Mouse (Mus musculus) embryonic facial prominence, embryonic 13.5 days (tissue): Measurements from ENCODE around the gene Abcf1. TPM values are rescaled to one million over a fixed set of nuclear protein-coding genes. Genes with fewer than 3 reads are reported as not detected.

Source experiments
- ATAC-seq: fragments of 200-750 bp; cut with Nextera tagmentation; 2 replicates; pipeline ENCODE4 v1.8.0; 2017; ENCODE audit warnings: low read depth; ENCODE audit not compliant: insufficient number of reproducible peaks, insufficient read depth, low FRiP score, low TSS enrichment
- H3K27ac ChIP-seq: fragments of 300-500 bp; sonication (generic); 2 replicates; pipeline ENCODE4 v1.5.1; 2015; ENCODE audit warnings: moderate library complexity, mild to moderate bottlenecking, inconsistent platforms
- H3K27me3 ChIP-seq: fragments of 300-500 bp; sonication (generic); 2 replicates; pipeline ENCODE4 v1.6.1; 2015; ENCODE audit warnings: mild to moderate bottlenecking, inconsistent platforms
- H3K36me3 ChIP-seq: fragments of 300-500 bp; sonication (generic); 2 replicates; pipeline ENCODE4 v1.6.1; 2015; ENCODE audit warnings: mild to moderate bottlenecking, inconsistent platforms
- H3K4me1 ChIP-seq: fragments of 300-500 bp; sonication (generic); 2 replicates; pipeline ENCODE4 v1.6.1; 2015; ENCODE audit warnings: inconsistent platforms
- H3K4me2 ChIP-seq: fragments of 300-500 bp; sonication (generic); 2 replicates; pipeline ENCODE4 v1.6.1; 2015; ENCODE audit warnings: moderate library complexity, mild to moderate bottlenecking, inconsistent platforms
- H3K4me3 ChIP-seq: fragments of 300-500 bp; sonication (generic); 2 replicates; pipeline ENCODE4 v1.5.1; 2015; ENCODE audit warnings: mild to moderate bottlenecking, inconsistent platforms
- H3K9ac ChIP-seq: fragments of 300-500 bp; sonication (generic); 2 replicates; pipeline ENCODE4 v1.6.1; 2015; ENCODE audit warnings: mild to moderate bottlenecking, inconsistent platforms
- H3K9me3 ChIP-seq: fragments of 300-500 bp; sonication (generic); 2 replicates; pipeline ENCODE4 v1.6.1; 2016; ENCODE audit warnings: inconsistent platforms
- WGBS: fragments of 180-500 bp; shearing (Covaris S2); methylation state at CpG from one replicate; pipeline ENCODE4 v1.1.7; 2015; ENCODE audit warnings: mixed read lengths; 5-methylcytosine and 5-hydroxymethylcytosine counted together
- polyA plus RNA-seq: library from polyadenylated mRNA; unstranded; fragments of >200 nt; fragmentation: Nextera tagmentation; extraction: Ambion mirVana; gene quantifications from 2 replicates; pipeline ENCODE4 v1.2.1, GENCODE M21; 2015

Gene Abcf1
- polyA plus RNA-seq, 1 experiment from 2014 or later: 110 TPM

GRCm38 (mm10) chr17:35917463-35918251, 51.9 kb downstream of the Abcf1 start:
- ATAC-seq: no peak
- H3K4me2 ChIP-seq: peak overlapping the region; percentile 93
- H3K4me1 ChIP-seq: peaks cover 26% of the 10 kb centered on the region
- no peaks in the 10 kb centered on the region for H3K27me3 ChIP-seq
- H3K9ac ChIP-seq: peak overlapping the region; percentile 97
- no peaks in the 10 kb centered on the region for H3K9me3 ChIP-seq
- peak overlapping the region; percentile 72 for H3K4me3 ChIP-seq
- peak overlapping the region; percentile 97 for H3K27ac ChIP-seq
- peaks cover 15% of the 10 kb centered on the region for H3K36me3 ChIP-seq
- WGBS: under 1% methylated on average over 13 of the region's 13 CpGs

- peak overlapping the region; percentile 97 for H3K27ac ChIP-seq
- H3K4me2 ChIP-seq: peak overlapping the region; percentile 93
- peak overlapping the region; percentile 97 for H3K9ac ChIP-seq
- no peaks in the 10 kb centered on the region for H3K27me3 ChIP-seq
- peak overlapping the region; percentile 72 for H3K4me3 ChIP-seq
- peaks cover 26% of the 10 kb centered on the region for H3K4me1 ChIP-seq
- no peak for ATAC-seq
- no peaks in the 10 kb centered on the region for H3K9me3 ChIP-seq
- under 1% methylated on average over 8 of the region's 8 CpGs for WGBS
- H3K36me3 ChIP-seq: peaks cover 21% of the 10 kb centered on the region
These were observed 52.5 kb downstream of the Abcf1 start for GRCm38 (mm10) chr17:35917143-35917462.

DNA sequence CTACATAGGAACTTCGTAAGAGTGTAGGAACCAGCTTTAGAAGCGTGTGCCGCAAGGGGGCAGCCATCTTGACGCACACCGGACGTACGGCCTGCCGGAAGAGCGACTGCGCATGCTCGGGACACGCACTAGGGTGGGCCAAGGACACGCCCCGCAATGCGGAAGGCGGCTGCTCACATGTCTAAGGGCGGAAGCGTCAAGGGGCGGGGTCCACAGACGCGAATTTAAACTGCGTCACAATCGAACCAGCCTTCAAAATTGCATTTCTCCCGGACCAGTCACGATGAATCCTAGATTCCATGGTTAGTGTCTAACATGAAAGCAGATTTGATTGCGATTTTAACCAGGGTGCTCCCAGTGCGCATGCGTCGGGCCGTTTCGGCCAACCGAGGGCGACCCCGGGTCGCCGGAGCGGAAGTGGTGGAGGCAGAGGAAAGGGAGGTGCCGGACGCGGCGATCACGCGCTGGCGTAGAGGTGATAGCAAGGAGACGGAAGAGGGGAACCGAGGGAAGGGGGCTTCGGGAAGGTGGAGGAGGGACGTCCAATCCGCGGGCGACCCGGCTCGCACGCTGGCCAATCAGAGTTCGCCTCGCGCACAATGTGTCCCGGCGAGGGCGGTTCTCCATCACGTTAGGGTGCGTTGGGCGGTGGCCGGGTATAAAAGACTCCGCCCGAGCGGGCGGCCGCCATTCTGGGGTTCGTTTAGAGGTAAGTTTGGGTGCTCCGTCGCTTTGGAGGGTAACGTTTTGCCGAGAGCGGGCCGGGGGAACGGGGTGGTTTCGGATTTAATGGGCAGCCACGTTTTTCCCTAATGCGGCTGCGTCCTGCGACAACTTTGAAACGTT, 53.0 kb downstream of the Abcf1 start, which contains the start of the genes Mrps18b and Ppp1r10:
TSS of gene Mrps18b (minus strand) at position 93 of the 846 bp plus-strand sequence.
TSS of gene Ppp1r10 (plus strand) at position 138 of the 846 bp plus-strand sequence.
- Histone ChIP-seq H3K4me3 (peak within 1 kb of the TSS; percentile 72), H3K36me3 (peaks cover 25% of the 10 kb centered on the region), H3K9ac (peak within 1 kb of the TSS; percentile 97), H3K9me3 (no peaks in the 10 kb centered on the region), H3K4me1 (peaks cover 23% of the 10 kb centered on the region), H3K4me2 (peak within 1 kb of the TSS; percentile 93), H3K27me3 (no peaks in the 10 kb centered on the region), H3K27ac (peak within 1 kb of the TSS; percentile 97)
- WGBS: under 1% methylated on average over 83 of the region's 83 CpGs
- ATAC-seq: peak; percentile 92

- 2% methylated on average over 28 of the region's 28 CpGs for WGBS
- H3K9ac ChIP-seq: peak overlapping the region; percentile 97
- H3K4me3 ChIP-seq: peak overlapping the region; percentile 72
- no peaks in the 10 kb centered on the region for H3K27me3 ChIP-seq
- peak overlapping the region; percentile 97 for H3K27ac ChIP-seq
- H3K4me2 ChIP-seq: peak overlapping the region; percentile 80
- ATAC-seq: 0 out of 2 replicates have a peak, but pooled peaks have one; percentile 1
- H3K9me3 ChIP-seq: no peaks in the 10 kb centered on the region
- H3K36me3 ChIP-seq: peaks cover 33% of the 10 kb centered on the region
- peaks cover 20% of the 10 kb centered on the region for H3K4me1 ChIP-seq
These were observed 53.8 kb downstream of the Abcf1 start for GRCm38 (mm10) chr17:35915538-35916296.

DNA sequence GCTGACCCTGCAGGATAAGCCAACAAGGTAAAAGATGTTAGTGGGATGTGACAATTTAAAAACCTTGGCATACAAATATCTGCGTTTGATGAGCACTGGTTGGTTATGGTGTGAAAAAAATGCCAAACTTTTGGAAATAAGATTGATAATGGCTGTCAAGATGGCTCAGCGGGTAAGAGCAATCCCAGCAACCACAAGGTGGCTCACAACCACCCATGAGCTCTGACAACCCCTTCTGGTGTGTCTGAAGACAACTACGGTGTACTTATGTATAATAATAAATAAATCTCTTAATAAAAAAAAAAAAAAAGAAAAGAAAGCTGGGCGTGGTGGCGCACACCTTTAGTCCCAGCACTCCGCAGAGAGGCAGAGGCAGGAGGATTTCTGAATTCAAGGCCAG, 54.6 kb downstream of the Abcf1 start:
- Histone ChIP-seq H3K4me2 (peak overlapping the region; percentile 80), H3K27me3 (no peaks in the 10 kb centered on the region), H3K4me1 (peaks cover 15% of the 10 kb centered on the region), H3K36me3 (peaks cover 33% of the 10 kb centered on the region), H3K4me3 (peak overlapping the region; percentile 72), H3K27ac (no peak overlapping the region), H3K9me3 (no peaks in the 10 kb centered on the region), H3K9ac (no peak overlapping the region)
- 87% methylated on average over 6 of the region's 6 CpGs for WGBS
- ATAC-seq: no peak

DNA sequence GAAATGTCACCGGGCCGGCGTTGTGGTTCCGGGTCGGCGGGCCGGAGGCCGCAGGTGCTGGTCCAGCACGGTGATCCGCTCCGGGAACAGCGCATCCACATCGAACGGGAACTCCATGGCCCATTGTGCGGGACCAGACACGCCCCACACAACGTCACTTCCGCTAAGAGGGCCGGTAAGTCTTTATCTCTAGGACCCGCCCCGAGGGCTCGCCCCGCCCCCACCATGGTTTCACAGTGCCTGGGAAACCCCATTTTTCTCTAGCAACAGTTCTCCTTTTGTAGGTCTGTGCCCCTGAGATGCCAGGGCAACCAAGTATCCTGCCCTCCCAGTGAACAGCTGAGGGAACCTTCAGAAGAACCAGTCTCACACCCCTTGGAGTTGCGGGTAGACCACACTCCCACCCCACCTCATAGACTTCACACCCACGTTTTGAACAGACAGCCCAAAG, 59.6 kb downstream of the Abcf1 start, which contains the start of gene Atat1:
TSS of gene Atat1 (minus strand) at position 157 of the 451 bp plus-strand sequence.
- Histone ChIP-seq H3K27me3 (no peaks in the 10 kb centered on the region), H3K27ac (peak within 1 kb of the TSS; percentile 85), H3K4me1 (peaks cover 20% of the 10 kb centered on the region), H3K9ac (peak within 1 kb of the TSS; percentile 85), H3K9me3 (no peaks in the 10 kb centered on the region), H3K4me3 (peak within 1 kb of the TSS; percentile 75), H3K4me2 (peak within 1 kb of the TSS; percentile 85), H3K36me3 (peaks cover 70% of the 10 kb centered on the region)
- ATAC-seq: peak; percentile 84
- WGBS: 3% methylated on average over 25 of the region's 25 CpGs

DNA sequence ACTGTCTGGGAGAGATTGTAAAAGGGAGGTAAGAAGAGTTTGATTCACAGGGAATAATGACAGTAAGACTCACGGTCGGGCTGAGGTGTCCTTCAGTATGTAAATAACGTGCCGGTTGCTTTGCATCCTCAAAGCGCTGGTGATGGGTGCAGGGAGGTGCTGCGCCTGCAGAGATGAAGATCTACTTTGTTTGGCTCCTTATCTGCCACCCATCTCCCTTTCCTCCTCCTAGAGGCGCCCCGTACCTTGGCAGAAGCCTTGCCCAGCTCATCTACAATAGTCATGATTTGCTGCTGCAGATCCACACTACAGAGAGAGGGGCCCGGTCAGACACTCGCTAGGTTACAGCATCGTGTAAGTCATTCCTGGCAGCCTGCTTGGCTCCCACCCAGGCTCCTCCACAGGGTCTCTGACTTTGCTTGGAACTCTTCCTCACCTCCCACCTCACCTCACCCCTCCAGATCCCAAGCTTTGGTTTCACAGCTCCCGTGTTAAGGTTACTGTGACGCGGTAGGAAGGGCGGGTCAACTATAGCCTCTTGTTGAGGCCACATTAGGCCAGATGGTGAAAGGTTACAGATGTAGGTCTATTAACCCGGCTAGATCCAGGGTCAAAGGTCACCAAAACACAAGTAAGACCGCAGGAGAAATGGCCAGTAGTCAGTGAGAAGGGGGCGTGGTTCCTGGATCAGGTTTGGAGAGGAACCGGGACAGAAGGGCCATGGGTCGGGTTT, 60.2 kb downstream of the Abcf1 start:
- Histone ChIP-seq H3K4me3 (peak overlapping the region; percentile 75), H3K9me3 (no peaks in the 10 kb centered on the region), H3K36me3 (peaks cover 70% of the 10 kb centered on the region), H3K27ac (peak overlapping the region; percentile 85), H3K27me3 (no peaks in the 10 kb centered on the region), H3K9ac (peak overlapping the region; percentile 85), H3K4me2 (peak overlapping the region; percentile 85), H3K4me1 (peaks cover 20% of the 10 kb centered on the region)
- WGBS: 21% methylated on average over 20 of the region's 20 CpGs
- peak; percentile 20; the same call in 1 of the 2 replicates for ATAC-seq

GRCm38 (mm10) chr17:35907609-35908008, 62.0 kb downstream of the Abcf1 start:
- Histone ChIP-seq H3K9ac (no peak overlapping the region), H3K4me3 (no peak overlapping the region), H3K36me3 (peaks cover 72% of the 10 kb centered on the region), H3K9me3 (no peaks in the 10 kb centered on the region), H3K27me3 (no peaks in the 10 kb centered on the region), H3K4me1 (peaks cover 20% of the 10 kb centered on the region), H3K27ac (no peak overlapping the region), H3K4me2 (no peak overlapping the region)
- 70% methylated on average over 2 of the region's 2 CpGs for WGBS
- ATAC-seq: no peak
